Comparison of ENCODE assay signal across 17 mouse cellular contexts in genomic region chr10:12931492-12932400, GRCm38 (mm10). TPM values are rescaled to one million over a fixed set of nuclear protein-coding genes. Genes with fewer than 3 reads are reported as not detected.
DNase-seq lines count a peak whose midpoint lies in the region; ATAC-seq and TF ChIP-seq lines count a peak whose summit lies in the region.
"Had no signal": no experiment of that assay in that cellular context is flagged by ENCODE, and none has a peak within 500 bp of the region (broad histone marks: within the 10 kb centered on the region; RNA-seq: fewer than 3 reads in every experiment).

No protein-coding gene starts in this region.

- no peaks in the 10 kb centered on the region for H3K27me3 ChIP-seq in kidney, postnatal 0 days (ENCODE audit: insufficient read depth, low read length)
- no peaks in the 10 kb centered on the region for H3K27me3 ChIP-seq in kidney, embryonic 14.5 days (ENCODE audit: control insufficient read depth, insufficient read depth, low read length)
- no peaks in the 10 kb centered on the region for H3K27me3 ChIP-seq in Patski
- no peaks in the 10 kb centered on the region for H3K27me3 ChIP-seq in liver, embryonic 12.5 days (replicated peaks)
- H3K27me3 ChIP-seq: heart, embryonic 12.5 days had no signal

- H3K4me3 ChIP-seq in kidney, postnatal 0 days (replicated peaks; ENCODE audit: low read depth, low read length): no peak overlapping the region
- H3K4me3 ChIP-seq in kidney, embryonic 14.5 days (ENCODE audit: low read length): no peak overlapping the region
- no peak overlapping the region for H3K4me3 ChIP-seq in liver, embryonic 12.5 days
- H3K4me3 ChIP-seq: gastrocnemius, adult 2 months; heart, embryonic 12.5 days; left cerebral cortex, adult 2 months had no signal

- POLR2A ChIA-PET in Patski (lab: Charles Lee): interaction anchor here (1.0 to 1.7 kb wide), 4 partner anchors 9 to 237 kb away, joined by 3 to 7 read pairs (median 3); partner anchors contain the start of gene Utrn

- peak; percentile 38 for DNase-seq in kidney, postnatal 0 days (ENCODE audit: low spot score)
- DNase-seq in 3T3-L1 (ENCODE audit: low read depth, low spot score): peak; percentile 59
- peak; percentile 61 for DNase-seq in Patski (ENCODE audit: low read depth, low spot score)
- DNase-seq in kidney, postnatal 36 days: peak; percentile 16 to 57
- DNase-seq in frontal cortex, postnatal 25 days (ENCODE audit: low spot score in 2 of 2): no peak
- DNase-seq: adrenal gland, postnatal 25 days; cerebellum, adult 11-12 months; gastrocnemius, adult 2 months; right cerebral cortex, postnatal 4 days; thymus, postnatal 36 days had no signal

- CTCF ChIA-PET in Patski (lab: Charles Lee): interaction anchor here (0.6 to 1.6 kb wide), 9 partner anchors 9 to 240 kb away, joined by 3 to 10 read pairs (median 4); no protein-coding TSS in a partner anchor

- H3K36me3 ChIP-seq in kidney, postnatal 0 days (ENCODE audit: insufficient read depth, low read length): no peaks in the 10 kb centered on the region
- H3K36me3 ChIP-seq in kidney, embryonic 14.5 days (ENCODE audit: control insufficient read depth, insufficient read depth, low read length): no peaks in the 10 kb centered on the region
- H3K36me3 ChIP-seq in liver, embryonic 12.5 days: no peaks in the 10 kb centered on the region
- H3K36me3 ChIP-seq: heart, embryonic 12.5 days had no signal

- H3K4me2 ChIP-seq in kidney, postnatal 0 days (ENCODE audit: low read length): no peak overlapping the region
- no peak overlapping the region for H3K4me2 ChIP-seq in kidney, embryonic 14.5 days (replicated peaks; ENCODE audit: low read depth, low read length)
- no peak overlapping the region for H3K4me2 ChIP-seq in liver, embryonic 12.5 days
- H3K4me2 ChIP-seq: heart, embryonic 12.5 days; hindbrain, embryonic 14.5 days; liver, embryonic 11.5 days had no signal

- H3K27ac ChIP-seq in kidney, postnatal 0 days: no peak overlapping the region
- H3K27ac ChIP-seq in kidney, embryonic 14.5 days (ENCODE audit: low read depth, low read length): no peak overlapping the region
- H3K27ac ChIP-seq in liver, embryonic 12.5 days: no peak overlapping the region
- H3K27ac ChIP-seq: gastrocnemius, adult 2 months; hindbrain, embryonic 14.5 days; left cerebral cortex, adult 2 months had no signal

- H3K4me1 ChIP-seq in kidney, postnatal 0 days (replicated peaks; ENCODE audit: insufficient read depth, low read length): no peaks in the 10 kb centered on the region
- no peaks in the 10 kb centered on the region for H3K4me1 ChIP-seq in kidney, embryonic 14.5 days (ENCODE audit: control insufficient read depth, insufficient read depth, low read length)
- H3K4me1 ChIP-seq in liver, embryonic 12.5 days: peaks cover 16% of the 10 kb centered on the region

- 58% methylated on average over 10 of the region's 10 CpGs for WGBS in kidney, postnatal 0 days
- WGBS in kidney, embryonic 14.5 days: 69% methylated on average over 10 of the region's 10 CpGs
- 59% methylated on average over 10 of the region's 10 CpGs for WGBS in liver, embryonic 12.5 days (ENCODE audit: insufficient replicate concordance)

- no peak for ATAC-seq in kidney, postnatal 0 days (replicated peaks; ENCODE audit: low FRiP score, low read depth)
- ATAC-seq in kidney, embryonic 14.5 days (ENCODE audit: low FRiP score, low TSS enrichment): no peak
- ATAC-seq in Patski: peak; percentile 89
- no peak for ATAC-seq in liver, embryonic 12.5 days
- ATAC-seq: forebrain, embryonic 14.5 days had no signal

- no peak for TF ChIP-seq CTCF in kidney, postnatal 0 days (IDR thresholded peaks at IDR 0.05; ENCODE audit: low read depth)
- TF ChIP-seq CTCF in Patski (IDR thresholded peaks at IDR 0.05): no peak

- no peaks in the 10 kb centered on the region for H3K9me3 ChIP-seq in kidney, postnatal 0 days (replicated peaks; ENCODE audit: low read length)
- no peaks in the 10 kb centered on the region for H3K9me3 ChIP-seq in kidney, embryonic 14.5 days (ENCODE audit: control insufficient read depth, low read length)
- H3K9me3 ChIP-seq in liver, embryonic 12.5 days (replicated peaks): no peaks in the 10 kb centered on the region
- H3K9me3 ChIP-seq: heart, embryonic 12.5 days had no signal

- in situ Hi-C loops in Patski (cut with MboI; ENCODE audit: low pct_unique_long_range_greater_than_20kb): no loop called here

- no peak overlapping the region for H3K9ac ChIP-seq in kidney, postnatal 0 days (ENCODE audit: low read depth, low read length)
- H3K9ac ChIP-seq in kidney, embryonic 14.5 days (ENCODE audit: low read depth, low read length): no peak overlapping the region
- no peak overlapping the region for H3K9ac ChIP-seq in liver, embryonic 12.5 days
- H3K9ac ChIP-seq: heart, embryonic 12.5 days; hindbrain, embryonic 14.5 days had no signal

RNA-seq across cellular contexts. Expression of gene Stx11, which starts 32.4 kb away (rescaled TPM):
- 1.6 and 2.4 TPM in 2 replicates for polyA plus RNA-seq in kidney, postnatal 0 days (2015; fragmentation: Nextera tagmentation; extraction: Ambion mirVana)
- polyA plus RNA-seq in kidney, embryonic 14.5 days (2014; fragmentation: Nextera tagmentation; extraction: Ambion mirVana): 0.80 and 1.2 TPM in 2 replicates
- polyA plus RNA-seq in Patski (2021): 4.2 TPM
- polyA plus RNA-seq in liver, embryonic 12.5 days (2016; fragmentation: Nextera tagmentation; extraction: Ambion mirVana): 15.1 and 16.6 TPM in 2 replicates

Comparison
In these comparisons a context has a peak if more than half of its experiments do, and no peak if none do; other contexts are left out.
1. DNase-seq: peak in kidney, postnatal 0 days (single experiment), 3T3-L1 (single experiment), Patski (single experiment) and kidney, postnatal 36 days (2 of 2); none in frontal cortex, postnatal 25 days (0 of 2).